Mouse (Mus musculus): Measurements from ENCODE around the gene Slamf8. TPM values are rescaled to one million over a fixed set of nuclear protein-coding genes. Genes with fewer than 3 reads are reported as not detected.

Slamf8 gene
- polyA plus RNA-seq, 1 experiment from 2014 or later: not detected

- no peak for ATAC-seq (ENCODE audit: insufficient number of reproducible peaks, insufficient read depth, low FRiP score, low read depth)
- no peaks in the 10 kb centered on the region for H3K36me3 ChIP-seq (ENCODE audit: control insufficient read depth, insufficient read depth, low read length)
- no peak overlapping the region for H3K4me3 ChIP-seq (ENCODE audit: low read depth, low read length)
- H3K9me3 ChIP-seq (ENCODE audit: control insufficient read depth, low read depth, low read length): no peaks in the 10 kb centered on the region
- no peaks in the 10 kb centered on the region for H3K4me1 ChIP-seq (ENCODE audit: control insufficient read depth, insufficient read depth, low read length)
- no peak overlapping the region for H3K4me2 ChIP-seq (replicated peaks; ENCODE audit: low read depth, low read length)
- H3K27ac ChIP-seq (ENCODE audit: low read length): no peak overlapping the region
- H3K27me3 ChIP-seq (ENCODE audit: control insufficient read depth, insufficient read depth, low read length): no peaks in the 10 kb centered on the region
- no peak overlapping the region for H3K9ac ChIP-seq (replicated peaks; ENCODE audit: low read depth, low read length)
- 65% methylated on average over 7 of the region's 7 CpGs for WGBS
These were observed 39.5 kb upstream of the Slamf8 start for GRCm38 (mm10) chr1:172629831-172630230.

DNA sequence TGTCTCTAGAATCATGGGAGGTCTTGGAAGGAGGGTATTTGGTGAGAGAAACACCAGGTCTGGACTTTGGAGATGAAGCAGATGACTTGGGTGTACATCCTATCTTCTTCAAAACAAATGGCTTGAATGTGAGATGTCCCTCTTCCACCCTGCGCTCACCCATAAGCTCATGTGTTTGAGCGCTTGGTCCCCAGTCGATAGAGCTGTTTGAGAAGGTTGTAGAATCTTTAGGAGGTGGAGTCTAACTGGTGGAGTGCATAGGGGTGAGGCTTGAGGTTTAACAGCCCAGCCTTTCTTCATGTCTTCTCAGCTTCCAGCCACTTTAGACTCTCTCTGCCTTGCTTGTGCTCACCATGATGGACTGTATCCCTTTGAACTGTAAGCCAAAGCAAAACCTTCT lies 35.9 kb upstream of the Slamf8 start:
- H3K4me3 ChIP-seq (ENCODE audit: low read depth, low read length): no peak overlapping the region
- WGBS: 96% methylated on average over 3 of the region's 3 CpGs
- H3K4me2 ChIP-seq (replicated peaks; ENCODE audit: low read depth, low read length): no peak overlapping the region
- ATAC-seq (ENCODE audit: insufficient number of reproducible peaks, insufficient read depth, low FRiP score, low read depth): no peak
- no peak overlapping the region for H3K9ac ChIP-seq (replicated peaks; ENCODE audit: low read depth, low read length)
- H3K27ac ChIP-seq (ENCODE audit: low read length): no peak overlapping the region
- H3K4me1 ChIP-seq (ENCODE audit: control insufficient read depth, insufficient read depth, low read length): no peaks in the 10 kb centered on the region
- no peaks in the 10 kb centered on the region for H3K9me3 ChIP-seq (ENCODE audit: control insufficient read depth, low read depth, low read length)
- no peaks in the 10 kb centered on the region for H3K27me3 ChIP-seq (ENCODE audit: control insufficient read depth, insufficient read depth, low read length)
- H3K36me3 ChIP-seq (ENCODE audit: control insufficient read depth, insufficient read depth, low read length): no peaks in the 10 kb centered on the region

DNA sequence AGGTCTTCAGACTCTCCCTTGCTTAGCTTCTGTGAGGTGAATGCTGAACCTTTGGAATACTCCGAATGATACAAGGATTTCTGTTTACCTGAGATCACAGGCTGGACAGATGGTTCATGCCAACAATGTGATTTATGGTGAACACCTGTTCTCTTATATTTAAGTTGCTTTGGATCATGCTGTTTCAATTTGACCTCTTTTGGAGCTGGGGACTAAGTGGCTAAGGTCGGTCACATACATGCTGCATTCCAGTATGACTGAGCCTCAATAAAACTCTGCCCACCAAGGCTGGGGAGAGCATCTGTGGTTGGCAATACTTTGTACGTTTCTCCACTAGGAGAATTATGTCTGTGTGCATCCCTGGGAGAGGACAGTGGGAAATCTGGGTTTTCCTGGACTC lies 33.7 kb upstream of the Slamf8 start:
- ATAC-seq (ENCODE audit: insufficient number of reproducible peaks, insufficient read depth, low FRiP score, low read depth): no peak
- Histone ChIP-seq H3K4me3 (ENCODE audit: low read depth, low read length) (no peak overlapping the region), H3K9me3 (ENCODE audit: control insufficient read depth, low read depth, low read length) (no peaks in the 10 kb centered on the region), H3K4me2 (replicated peaks; ENCODE audit: low read depth, low read length) (no peak overlapping the region), H3K27me3 (ENCODE audit: control insufficient read depth, insufficient read depth, low read length) (no peaks in the 10 kb centered on the region), H3K27ac (ENCODE audit: low read length) (no peak overlapping the region), H3K4me1 (ENCODE audit: control insufficient read depth, insufficient read depth, low read length) (no peaks in the 10 kb centered on the region), H3K9ac (replicated peaks; ENCODE audit: low read depth, low read length) (no peak overlapping the region), H3K36me3 (ENCODE audit: control insufficient read depth, insufficient read depth, low read length) (no peaks in the 10 kb centered on the region)
- 56% methylated on average over 3 of the region's 3 CpGs for WGBS

GRCm38 (mm10) chr1:172623599-172623998 lies 33.2 kb upstream of the Slamf8 start:
- H3K4me1 ChIP-seq (ENCODE audit: control insufficient read depth, insufficient read depth, low read length): no peaks in the 10 kb centered on the region
- H3K27ac ChIP-seq (ENCODE audit: low read length): no peak overlapping the region
- no peak overlapping the region for H3K9ac ChIP-seq (replicated peaks; ENCODE audit: low read depth, low read length)
- no peaks in the 10 kb centered on the region for H3K9me3 ChIP-seq (ENCODE audit: control insufficient read depth, low read depth, low read length)
- H3K4me2 ChIP-seq (replicated peaks; ENCODE audit: low read depth, low read length): no peak overlapping the region
- no peaks in the 10 kb centered on the region for H3K27me3 ChIP-seq (ENCODE audit: control insufficient read depth, insufficient read depth, low read length)
- ATAC-seq (ENCODE audit: insufficient number of reproducible peaks, insufficient read depth, low FRiP score, low read depth): no peak
- no peak overlapping the region for H3K4me3 ChIP-seq (ENCODE audit: low read depth, low read length)
- WGBS: 68% methylated on average over 5 of the region's 5 CpGs
- H3K36me3 ChIP-seq (ENCODE audit: control insufficient read depth, insufficient read depth, low read length): no peaks in the 10 kb centered on the region

GRCm38 (mm10) chr1:172619235-172619634 lies 28.9 kb upstream of the Slamf8 start:
- H3K9me3 ChIP-seq (ENCODE audit: control insufficient read depth, low read depth, low read length): no peaks in the 10 kb centered on the region
- H3K4me2 ChIP-seq (replicated peaks; ENCODE audit: low read depth, low read length): no peak overlapping the region
- no peak overlapping the region for H3K9ac ChIP-seq (replicated peaks; ENCODE audit: low read depth, low read length)
- 0 out of 2 replicates have a peak, but pooled peaks cover 8% of the 10 kb centered on the region for H3K4me1 ChIP-seq (ENCODE audit: control insufficient read depth, insufficient read depth, low read length)
- no peaks in the 10 kb centered on the region for H3K27me3 ChIP-seq (ENCODE audit: control insufficient read depth, insufficient read depth, low read length)
- no peak overlapping the region for H3K4me3 ChIP-seq (ENCODE audit: low read depth, low read length)
- no peak overlapping the region for H3K27ac ChIP-seq (ENCODE audit: low read length)
- H3K36me3 ChIP-seq (ENCODE audit: control insufficient read depth, insufficient read depth, low read length): no peaks in the 10 kb centered on the region
- no peak for ATAC-seq (ENCODE audit: insufficient number of reproducible peaks, insufficient read depth, low FRiP score, low read depth)
- 17% methylated on average over 7 of the region's 7 CpGs for WGBS

DNA sequence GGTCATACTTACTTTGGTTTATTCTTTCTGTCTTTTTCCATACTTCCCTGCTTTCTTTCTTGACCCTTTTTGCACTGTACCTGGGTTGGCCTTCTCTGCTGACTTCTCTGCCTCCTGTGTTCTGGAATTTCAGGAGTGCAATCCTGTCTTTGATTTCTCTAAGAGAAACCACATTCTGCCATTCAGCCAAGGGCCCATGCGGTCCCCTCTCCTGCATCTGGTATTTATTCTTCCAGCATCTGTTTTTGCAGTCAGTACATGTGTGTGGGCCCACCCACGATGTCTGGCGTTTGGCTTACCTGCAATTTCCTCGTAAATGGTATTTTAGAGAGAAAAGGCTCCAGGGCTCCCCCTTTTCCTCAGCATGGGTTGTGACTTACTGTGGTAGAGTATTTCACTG lies 27.8 kb upstream of the Slamf8 start:
- H3K4me3 ChIP-seq (ENCODE audit: low read depth, low read length): no peak overlapping the region
- no peaks in the 10 kb centered on the region for H3K36me3 ChIP-seq (ENCODE audit: control insufficient read depth, insufficient read depth, low read length)
- WGBS: 73% methylated on average over 4 of the region's 4 CpGs
- H3K4me2 ChIP-seq (replicated peaks; ENCODE audit: low read depth, low read length): no peak overlapping the region
- H3K27ac ChIP-seq (ENCODE audit: low read length): no peak overlapping the region
- H3K9ac ChIP-seq (replicated peaks; ENCODE audit: low read depth, low read length): no peak overlapping the region
- no peaks in the 10 kb centered on the region for H3K27me3 ChIP-seq (ENCODE audit: control insufficient read depth, insufficient read depth, low read length)
- H3K4me1 ChIP-seq (ENCODE audit: control insufficient read depth, insufficient read depth, low read length): 0 out of 2 replicates have a peak, but pooled peaks cover 8% of the 10 kb centered on the region
- no peaks in the 10 kb centered on the region for H3K9me3 ChIP-seq (ENCODE audit: control insufficient read depth, low read depth, low read length)
- ATAC-seq (ENCODE audit: insufficient number of reproducible peaks, insufficient read depth, low FRiP score, low read depth): no peak

- Histone ChIP-seq H3K4me3 (ENCODE audit: low read depth, low read length) (peak overlapping the region; percentile 22; the same call in 1 of the 2 replicates), H3K27ac (ENCODE audit: low read length) (no peak overlapping the region), H3K36me3 (ENCODE audit: control insufficient read depth, insufficient read depth, low read length) (no peaks in the 10 kb centered on the region), H3K9me3 (ENCODE audit: control insufficient read depth, low read depth, low read length) (no peaks in the 10 kb centered on the region), H3K27me3 (ENCODE audit: control insufficient read depth, insufficient read depth, low read length) (no peaks in the 10 kb centered on the region), H3K9ac (replicated peaks; ENCODE audit: low read depth, low read length) (no peak overlapping the region), H3K4me2 (replicated peaks; ENCODE audit: low read depth, low read length) (peak overlapping the region; percentile 55), H3K4me1 (ENCODE audit: control insufficient read depth, insufficient read depth, low read length) (0 out of 2 replicates have a peak, but pooled peaks cover 8% of the 10 kb centered on the region)
- ATAC-seq (ENCODE audit: insufficient number of reproducible peaks, insufficient read depth, low FRiP score, low read depth): no peak
- 28% methylated on average over 14 of the region's 14 CpGs for WGBS
These were observed 27.2 kb upstream of the Slamf8 start for GRCm38 (mm10) chr1:172617365-172618076.

DNA sequence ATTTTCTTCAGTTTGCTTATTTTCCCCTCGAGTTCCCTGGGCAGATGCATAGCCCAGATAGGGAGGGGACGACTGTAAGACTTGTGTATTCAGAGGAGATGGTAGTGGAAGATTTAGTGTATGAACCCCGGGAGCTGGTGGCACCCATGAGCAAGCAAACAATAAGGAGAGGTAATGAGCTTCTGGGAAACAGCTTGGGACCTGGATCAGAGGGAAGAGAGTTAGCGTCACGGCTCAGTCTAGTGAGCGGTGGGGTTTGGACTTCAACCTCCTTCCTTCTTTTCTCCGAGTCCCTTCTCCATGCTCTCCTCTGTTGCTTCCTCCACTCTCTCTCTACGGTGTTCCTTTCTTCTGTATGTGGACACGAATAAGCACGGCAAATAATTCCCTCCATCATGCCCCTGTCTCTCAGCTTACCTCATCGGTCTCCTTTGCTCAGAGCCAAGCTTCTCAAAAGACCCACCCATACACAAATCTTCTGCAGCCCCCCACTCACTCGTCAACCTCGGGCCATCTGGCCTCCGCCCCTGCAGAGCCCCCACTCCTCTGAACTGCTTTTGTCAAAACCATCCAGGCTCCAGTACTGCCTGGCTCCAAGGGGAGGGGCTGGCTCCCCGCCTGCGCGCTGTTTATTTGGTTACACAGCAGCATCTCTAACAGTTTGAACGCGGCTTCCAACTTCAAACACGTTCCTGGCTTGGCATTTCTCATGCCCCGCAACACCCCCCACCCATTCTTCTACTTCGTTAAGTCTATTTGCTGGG lies 26.4 kb upstream of the Slamf8 start:
- no peak overlapping the region for H3K27ac ChIP-seq (ENCODE audit: low read length)
- ATAC-seq (ENCODE audit: insufficient number of reproducible peaks, insufficient read depth, low FRiP score, low read depth): peak; percentile 51
- no peak overlapping the region for H3K9ac ChIP-seq (replicated peaks; ENCODE audit: low read depth, low read length)

More for the DNA sequence above, 26.4 kb upstream of the Slamf8 start:
- H3K36me3 ChIP-seq (ENCODE audit: control insufficient read depth, insufficient read depth, low read length): no peaks in the 10 kb centered on the region
- peak overlapping the region; percentile 22; the same call in 1 of the 2 replicates for H3K4me3 ChIP-seq (ENCODE audit: low read depth, low read length)
- H3K4me2 ChIP-seq (replicated peaks; ENCODE audit: low read depth, low read length): peak overlapping the region; percentile 55
- 10% methylated on average over 22 of the region's 22 CpGs for WGBS
- 0 out of 2 replicates have a peak, but pooled peaks cover 8% of the 10 kb centered on the region for H3K4me1 ChIP-seq (ENCODE audit: control insufficient read depth, insufficient read depth, low read length)
- H3K27me3 ChIP-seq (ENCODE audit: control insufficient read depth, insufficient read depth, low read length): no peaks in the 10 kb centered on the region
- no peaks in the 10 kb centered on the region for H3K9me3 ChIP-seq (ENCODE audit: control insufficient read depth, low read depth, low read length)

Measured in stomach, embryonic 14.5 days (tissue).